Mouse (Mus musculus) kidney, embryonic 14.5 days (tissue): ENCODE results near the gene Bicd2. TPM values are rescaled to one million over a fixed set of nuclear protein-coding genes. Genes with fewer than 3 reads are reported as not detected.

ENCODE experiments used
- ATAC-seq: fragments of 200-750 bp; cut with Nextera tagmentation; 2 replicates; pipeline ENCODE4 v1.8.0; 2017; ENCODE audit warnings: moderate number of reproducible peaks, mild to moderate bottlenecking, moderate TSS enrichment, moderate library complexity; ENCODE audit not compliant: low FRiP score, low TSS enrichment
- H3K27ac ChIP-seq: fragments of 300-500 bp; sonication (generic); 2 replicates; pipeline ENCODE4 v1.5.1; 2014; ENCODE audit warnings: low read depth, mild to moderate bottlenecking, low read length, moderate library complexity, mixed read lengths
- H3K27me3 ChIP-seq: fragments of 300-500 bp; sonication (generic); 2 replicates; pipeline ENCODE4 v1.6.1; 2014; ENCODE audit warnings: mild to moderate bottlenecking, low read length; ENCODE audit not compliant: control insufficient read depth, insufficient read depth
- H3K36me3 ChIP-seq: fragments of 300-500 bp; sonication (generic); 2 replicates; pipeline ENCODE4 v1.6.1; 2014; ENCODE audit warnings: low read length, mixed read lengths; ENCODE audit not compliant: control insufficient read depth, insufficient read depth
- H3K4me1 ChIP-seq: fragments of 300-500 bp; sonication (generic); 2 replicates; pipeline ENCODE4 v1.6.1; 2014; ENCODE audit warnings: low read length, mixed read lengths; ENCODE audit not compliant: control insufficient read depth, insufficient read depth
- H3K4me2 ChIP-seq: fragments of 300-500 bp; sonication (generic); replicated peaks from 2 replicates; pipeline ENCODE4 v1.6.1; 2014; ENCODE audit warnings: low read depth, mild to moderate bottlenecking, low read length
- H3K4me3 ChIP-seq: fragments of 300-500 bp; sonication (generic); 2 replicates; pipeline ENCODE4 v1.5.1; 2014; ENCODE audit warnings: mild to moderate bottlenecking, low read length
- H3K9ac ChIP-seq: fragments of 300-500 bp; sonication (generic); 2 replicates; pipeline ENCODE4 v1.6.1; 2014; ENCODE audit warnings: low read depth, mild to moderate bottlenecking, low read length, moderate library complexity
- H3K9me3 ChIP-seq: fragments of 300-500 bp; sonication (generic); 2 replicates; pipeline ENCODE4 v1.6.1; 2016; ENCODE audit warnings: low read length; ENCODE audit not compliant: control insufficient read depth
- WGBS: fragments of 180-500 bp; shearing (Covaris S2); extraction: QIAGEN DNeasy Blood & Tissue Kit; methylation state at CpG from one replicate; pipeline ENCODE4 v1.1.7; 2014; 5-methylcytosine and 5-hydroxymethylcytosine counted together
- polyA plus RNA-seq: library from polyadenylated mRNA; unstranded; fragments of >200 nt; fragmentation: Nextera tagmentation; extraction: Ambion mirVana; gene quantifications from 2 replicates; pipeline ENCODE4 v1.2.1, GENCODE M21; 2014

Bicd2 gene
- polyA plus RNA-seq, 1 experiment from 2014 or later, result 26.1 TPM

GRCm38 (mm10) chr13:49352581-49353159, 11.3 kb downstream of the Bicd2 start:
- Histone ChIP-seq H3K36me3 (no peaks in the 10 kb centered on the region; the same call in 1 of the 2 replicates), H3K4me2 (no peak overlapping the region), H3K4me1 (no peaks in the 10 kb centered on the region), H3K4me3 (no peak overlapping the region), H3K9me3 (no peaks in the 10 kb centered on the region), H3K27me3 (no peaks in the 10 kb centered on the region), H3K9ac (no peak overlapping the region), H3K27ac (no peak overlapping the region)
- WGBS, result 76% methylated on average over 3 of the region's 3 CpGs
- ATAC-seq, result no peak

- no peaks in the 10 kb centered on the region for H3K4me1 ChIP-seq
- ATAC-seq, result no peak
- H3K4me2 ChIP-seq, result no peak overlapping the region
- no peaks in the 10 kb centered on the region for H3K27me3 ChIP-seq
- no peak overlapping the region for H3K9ac ChIP-seq
- H3K36me3 ChIP-seq, result no peaks in the 10 kb centered on the region; the same call in 1 of the 2 replicates
- no peak overlapping the region for H3K4me3 ChIP-seq
- H3K9me3 ChIP-seq, result no peaks in the 10 kb centered on the region
- H3K27ac ChIP-seq, result no peak overlapping the region
Observed at GRCm38 (mm10) chr13:49353422-49353821, 12.0 kb downstream of the Bicd2 start.

- Histone ChIP-seq H3K4me3 (no peak overlapping the region), H3K27ac (no peak overlapping the region), H3K4me2 (no peak overlapping the region), H3K4me1 (no peaks in the 10 kb centered on the region), H3K27me3 (no peaks in the 10 kb centered on the region), H3K9ac (no peak overlapping the region), H3K9me3 (no peaks in the 10 kb centered on the region), H3K36me3 (no peaks in the 10 kb centered on the region; the same call in 1 of the 2 replicates)
- WGBS, result 83% methylated on average over 5 of the region's 5 CpGs
- no peak for ATAC-seq
Observed at GRCm38 (mm10) chr13:49353991-49354507, 12.7 kb downstream of the Bicd2 start.

- no peak for ATAC-seq
- 89% methylated on average over 11 of the region's 11 CpGs for WGBS
- no peak overlapping the region for H3K4me3 ChIP-seq
Observed at GRCm38 (mm10) chr13:49355461-49356061, 14.2 kb downstream of the Bicd2 start.

GRCm38 (mm10) chr13:49356090-49356489, 14.7 kb downstream of the Bicd2 start:
- no peaks in the 10 kb centered on the region for H3K27me3 ChIP-seq
- H3K9me3 ChIP-seq, result no peaks in the 10 kb centered on the region
- no peak overlapping the region for H3K27ac ChIP-seq
- H3K4me3 ChIP-seq, result no peak overlapping the region
- no peak for ATAC-seq
- WGBS, result 87% methylated on average over 7 of the region's 7 CpGs
- no peak overlapping the region for H3K4me2 ChIP-seq
- H3K36me3 ChIP-seq, result no peaks in the 10 kb centered on the region; the same call in 1 of the 2 replicates
- no peak overlapping the region for H3K9ac ChIP-seq
- H3K4me1 ChIP-seq, result no peaks in the 10 kb centered on the region

More at GRCm38 (mm10) chr13:49355461-49356061, 14.2 kb downstream of the Bicd2 start:
- no peak overlapping the region for H3K9ac ChIP-seq
- H3K36me3 ChIP-seq, result no peaks in the 10 kb centered on the region; the same call in 1 of the 2 replicates
- H3K27me3 ChIP-seq, result no peaks in the 10 kb centered on the region
- no peaks in the 10 kb centered on the region for H3K9me3 ChIP-seq
- no peak overlapping the region for H3K27ac ChIP-seq
- H3K4me1 ChIP-seq, result no peaks in the 10 kb centered on the region
- H3K4me2 ChIP-seq, result no peak overlapping the region

GRCm38 (mm10) chr13:49357367-49358026, 16.1 kb downstream of the Bicd2 start:
- Histone ChIP-seq H3K9ac (no peak overlapping the region), H3K27ac (no peak overlapping the region), H3K27me3 (no peaks in the 10 kb centered on the region), H3K4me3 (no peak overlapping the region), H3K36me3 (no peaks in the 10 kb centered on the region; the same call in 1 of the 2 replicates), H3K9me3 (no peaks in the 10 kb centered on the region), H3K4me2 (no peak overlapping the region), H3K4me1 (peaks cover 8% of the 10 kb centered on the region)
- 95% methylated on average over 8 of the region's 8 CpGs for WGBS
- ATAC-seq, result no peak

GRCm38 (mm10) chr13:49358184-49358583, 16.8 kb downstream of the Bicd2 start:
- Histone ChIP-seq H3K27ac (no peak overlapping the region), H3K4me1 (peaks cover 8% of the 10 kb centered on the region), H3K9ac (no peak overlapping the region), H3K9me3 (no peaks in the 10 kb centered on the region), H3K27me3 (no peaks in the 10 kb centered on the region), H3K4me3 (no peak overlapping the region), H3K36me3 (no peaks in the 10 kb centered on the region; the same call in 1 of the 2 replicates), H3K4me2 (no peak overlapping the region)
- ATAC-seq, result no peak
- 91% methylated on average over 3 of the region's 3 CpGs for WGBS

GRCm38 (mm10) chr13:49360906-49361406, 19.6 kb downstream of the Bicd2 start:
- no peak overlapping the region for H3K4me2 ChIP-seq
- peaks cover 8% of the 10 kb centered on the region for H3K4me1 ChIP-seq
- 29% methylated on average over 3 of the region's 3 CpGs for WGBS
- no peaks in the 10 kb centered on the region for H3K27me3 ChIP-seq
- ATAC-seq, result no peak
- H3K4me3 ChIP-seq, result no peak overlapping the region
- H3K9me3 ChIP-seq, result no peaks in the 10 kb centered on the region
- H3K9ac ChIP-seq, result no peak overlapping the region
- no peaks in the 10 kb centered on the region; the same call in 1 of the 2 replicates for H3K36me3 ChIP-seq
- no peak overlapping the region for H3K27ac ChIP-seq

GRCm38 (mm10) chr13:49362364-49362763, 21.0 kb downstream of the Bicd2 start:
- H3K4me2 ChIP-seq, result no peak overlapping the region
- no peak overlapping the region for H3K4me3 ChIP-seq
- H3K36me3 ChIP-seq, result no peaks in the 10 kb centered on the region
- H3K27ac ChIP-seq, result no peak overlapping the region
- no peak overlapping the region for H3K9ac ChIP-seq
- WGBS, result 87% methylated on average over 7 of the region's 7 CpGs
- H3K4me1 ChIP-seq, result peaks cover 8% of the 10 kb centered on the region
- no peak for ATAC-seq
- H3K9me3 ChIP-seq, result no peaks in the 10 kb centered on the region
- H3K27me3 ChIP-seq, result no peaks in the 10 kb centered on the region
